Mouse (Mus musculus): ENCODE measurements at regions not wholly inside any gene's neighbourhood (a gene's known extent, or its start where the extent isn't known, plus 50 kb on each side); places are given as distances from the start of the nearest gene placed in this dataset.

- no peaks in the 10 kb centered on the region for H3K9me3 ChIP-seq
- no peaks in the 10 kb centered on the region for H3K4me1 ChIP-seq
- H3K9ac ChIP-seq = no peak overlapping the region
- no peaks in the 10 kb centered on the region for H3K27me3 ChIP-seq (replicated peaks)
- no peaks in the 10 kb centered on the region for H3K36me3 ChIP-seq
- WGBS = 78% methylated on average over 6 of the region's 6 CpGs
- no peak for ATAC-seq (ENCODE audit: insufficient read depth, low FRiP score, low read depth)
- H3K4me3 ChIP-seq (replicated peaks) = no peak overlapping the region
- H3K27ac ChIP-seq = no peak overlapping the region
- no peak overlapping the region for H3K4me2 ChIP-seq
These were observed 51.2 kb upstream of the Pja2 start for GRCm38 (mm10) chr17:64382894-64383293.

DNA sequence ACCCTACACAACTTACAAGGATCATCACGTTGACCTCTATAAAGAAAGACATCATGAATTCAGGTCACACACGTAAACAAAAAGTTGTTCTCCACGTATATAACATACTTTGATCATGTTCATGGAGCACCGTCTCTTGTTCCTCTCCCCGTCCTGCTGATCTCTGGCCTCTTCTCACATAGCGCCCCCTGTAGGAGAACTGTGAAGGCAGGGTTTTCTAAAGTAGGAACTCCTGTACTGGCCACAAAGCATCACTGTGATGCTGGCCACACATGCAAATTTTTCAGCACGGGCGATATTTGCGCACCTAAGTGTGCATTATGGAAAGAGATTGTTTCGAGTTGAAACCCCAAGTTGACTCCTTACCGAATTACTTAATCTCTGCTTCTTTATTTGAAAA, 51.9 kb upstream of the Pja2 start:
- no peaks in the 10 kb centered on the region for H3K27me3 ChIP-seq (replicated peaks)
- 90% methylated on average over 11 of the region's 11 CpGs for WGBS
- H3K4me3 ChIP-seq (replicated peaks) = no peak overlapping the region
- H3K4me2 ChIP-seq = no peak overlapping the region
- no peaks in the 10 kb centered on the region for H3K9me3 ChIP-seq
- no peaks in the 10 kb centered on the region for H3K36me3 ChIP-seq
- H3K4me1 ChIP-seq = no peaks in the 10 kb centered on the region
- no peak for ATAC-seq (ENCODE audit: insufficient read depth, low FRiP score, low read depth)
- no peak overlapping the region for H3K9ac ChIP-seq
- H3K27ac ChIP-seq = no peak overlapping the region

- Histone ChIP-seq H3K4me2 (no peak overlapping the region), H3K9me3 (no peaks in the 10 kb centered on the region), H3K27ac (no peak overlapping the region), H3K4me1 (no peaks in the 10 kb centered on the region), H3K4me3 (replicated peaks) (no peak overlapping the region), H3K27me3 (replicated peaks) (no peaks in the 10 kb centered on the region), H3K9ac (no peak overlapping the region), H3K36me3 (no peaks in the 10 kb centered on the region)
- no peak for ATAC-seq (ENCODE audit: insufficient read depth, low FRiP score, low read depth)
- 88% methylated on average over 1 of the region's 1 CpGs for WGBS
These were observed 58.6 kb upstream of the Pja2 start for GRCm38 (mm10) chr17:64390349-64390748.

- Histone ChIP-seq H3K9me3 (no peaks in the 10 kb centered on the region), H3K4me2 (peak overlapping the region; percentile 47), H3K36me3 (no peaks in the 10 kb centered on the region), H3K4me1 (no peaks in the 10 kb centered on the region), H3K4me3 (replicated peaks) (peak overlapping the region; percentile 11), H3K27ac (no peak overlapping the region), H3K9ac (no peak overlapping the region), H3K27me3 (replicated peaks) (no peaks in the 10 kb centered on the region)
- WGBS = 23% methylated on average over 12 of the region's 12 CpGs
- no peak for ATAC-seq (ENCODE audit: insufficient read depth, low FRiP score, low read depth)
These were observed 65.7 kb upstream of the Pja2 start for GRCm38 (mm10) chr17:64397254-64397897.

GRCm38 (mm10) chr17:64398114-64398692, 66.5 kb upstream of the Pja2 start:
- Histone ChIP-seq H3K4me1 (no peaks in the 10 kb centered on the region), H3K9ac (no peak overlapping the region), H3K27me3 (replicated peaks) (no peaks in the 10 kb centered on the region), H3K4me3 (replicated peaks) (no peak overlapping the region), H3K9me3 (no peaks in the 10 kb centered on the region), H3K27ac (no peak overlapping the region), H3K36me3 (no peaks in the 10 kb centered on the region), H3K4me2 (no peak overlapping the region; the same call in 1 of the 2 replicates)
- WGBS = 41% methylated on average over 9 of the region's 9 CpGs
- ATAC-seq (ENCODE audit: insufficient read depth, low FRiP score, low read depth) = no peak

DNA sequence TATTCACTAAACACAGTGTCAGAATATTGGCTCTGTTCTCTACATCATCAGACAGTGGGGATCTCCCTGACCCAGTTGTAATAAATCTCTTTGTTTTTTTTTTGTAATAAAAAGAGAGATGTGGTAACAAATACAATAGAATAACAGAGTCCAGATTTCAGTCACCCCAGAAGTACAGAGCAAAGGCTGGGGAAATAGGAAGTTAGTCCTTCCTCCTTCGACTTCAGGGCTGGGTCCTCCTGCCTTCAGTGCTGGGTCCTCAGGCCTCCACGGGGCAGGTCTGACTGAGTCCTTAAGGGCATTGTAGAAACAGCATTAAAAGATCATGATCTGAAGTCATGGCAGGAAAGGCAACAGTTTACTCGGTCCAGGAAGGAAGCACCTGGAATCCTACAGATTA, 67.0 kb upstream of the Pja2 start:
- 39% methylated on average over 3 of the region's 3 CpGs for WGBS
- no peak overlapping the region for H3K9ac ChIP-seq
- H3K9me3 ChIP-seq = no peaks in the 10 kb centered on the region
- no peaks in the 10 kb centered on the region for H3K4me1 ChIP-seq
- H3K4me3 ChIP-seq (replicated peaks) = no peak overlapping the region
- no peak overlapping the region for H3K4me2 ChIP-seq
- no peaks in the 10 kb centered on the region for H3K27me3 ChIP-seq (replicated peaks)
- no peaks in the 10 kb centered on the region for H3K36me3 ChIP-seq
- no peak overlapping the region for H3K27ac ChIP-seq
- ATAC-seq (ENCODE audit: insufficient read depth, low FRiP score, low read depth) = no peak

DNA sequence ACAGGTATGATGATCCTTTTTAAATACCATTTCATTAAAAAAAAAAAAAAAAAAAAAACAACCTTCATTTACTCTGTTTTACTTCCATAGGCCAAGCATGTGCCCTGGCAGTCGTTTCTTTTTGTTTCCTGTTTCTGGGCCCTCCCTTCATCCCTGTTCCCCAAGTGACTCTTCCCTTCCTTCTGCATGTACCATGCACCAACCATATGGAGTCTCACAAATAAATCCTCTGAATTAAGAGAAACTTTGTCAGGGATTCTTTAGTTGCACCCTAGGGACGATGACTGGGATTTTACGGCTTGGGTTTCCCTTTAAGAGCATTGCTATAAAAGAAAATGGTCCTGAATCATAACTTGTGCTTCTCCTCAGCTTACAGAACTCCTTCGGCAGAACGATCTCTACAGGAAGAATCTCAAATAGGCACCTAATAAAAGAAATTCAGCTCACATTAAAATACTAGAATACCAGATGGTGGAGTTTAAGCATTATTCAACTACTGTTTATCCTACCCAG, 75.1 kb upstream of the Pja2 start:
- H3K9me3 ChIP-seq = no peaks in the 10 kb centered on the region
- WGBS = 55% methylated on average over 5 of the region's 5 CpGs
- no peak overlapping the region for H3K4me2 ChIP-seq
- no peak for ATAC-seq (ENCODE audit: insufficient read depth, low FRiP score, low read depth)
- H3K36me3 ChIP-seq = no peaks in the 10 kb centered on the region
- H3K4me3 ChIP-seq (replicated peaks) = no peak overlapping the region
- H3K27ac ChIP-seq = no peak overlapping the region
- H3K27me3 ChIP-seq (replicated peaks) = no peaks in the 10 kb centered on the region
- H3K9ac ChIP-seq = no peak overlapping the region
- H3K4me1 ChIP-seq = no peaks in the 10 kb centered on the region

DNA sequence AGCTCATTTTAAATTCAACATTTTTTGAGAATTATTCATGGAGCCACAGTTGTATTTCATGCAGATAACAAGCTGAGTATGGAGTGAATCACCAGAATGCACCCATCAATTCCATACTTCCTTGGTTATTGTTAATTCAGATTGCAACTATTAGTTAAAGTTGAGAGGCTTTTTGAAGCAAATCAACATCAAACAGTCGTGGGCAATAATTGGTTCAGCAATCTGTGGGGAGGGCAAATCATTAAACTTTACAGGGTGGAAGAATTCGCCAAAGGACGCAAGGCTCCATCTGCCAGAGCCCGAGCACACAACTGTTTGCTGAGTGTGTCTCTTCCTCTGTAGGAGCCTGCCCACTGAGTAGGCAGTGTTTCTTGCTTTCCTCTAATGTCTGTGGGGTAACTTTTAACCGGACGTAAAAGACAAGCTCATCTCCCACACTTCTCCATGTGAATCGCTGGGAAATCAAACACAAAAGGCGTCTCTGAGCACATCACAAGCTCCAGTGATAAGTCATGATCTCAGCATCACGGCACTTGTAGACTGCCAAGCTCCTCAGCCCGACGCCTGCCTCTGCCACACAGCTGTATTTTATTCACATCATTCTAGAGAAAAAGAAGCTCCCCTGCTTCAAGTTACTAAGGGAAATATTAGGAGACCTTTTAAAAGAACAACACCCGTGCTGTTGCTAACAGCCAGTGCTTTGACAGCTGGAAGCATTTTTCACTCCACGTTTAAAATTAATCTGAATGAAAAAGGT, 75.7 kb upstream of the Pja2 start:
- no peaks in the 10 kb centered on the region for H3K9me3 ChIP-seq
- WGBS = 48% methylated on average over 13 of the region's 13 CpGs
- no peak for ATAC-seq (ENCODE audit: insufficient read depth, low FRiP score, low read depth)
- H3K9ac ChIP-seq = no peak overlapping the region
- H3K4me2 ChIP-seq = no peak overlapping the region
- no peaks in the 10 kb centered on the region for H3K4me1 ChIP-seq
- H3K27ac ChIP-seq = no peak overlapping the region
- H3K36me3 ChIP-seq = no peaks in the 10 kb centered on the region
- H3K27me3 ChIP-seq (replicated peaks) = no peaks in the 10 kb centered on the region
- no peak overlapping the region for H3K4me3 ChIP-seq (replicated peaks)

DNA sequence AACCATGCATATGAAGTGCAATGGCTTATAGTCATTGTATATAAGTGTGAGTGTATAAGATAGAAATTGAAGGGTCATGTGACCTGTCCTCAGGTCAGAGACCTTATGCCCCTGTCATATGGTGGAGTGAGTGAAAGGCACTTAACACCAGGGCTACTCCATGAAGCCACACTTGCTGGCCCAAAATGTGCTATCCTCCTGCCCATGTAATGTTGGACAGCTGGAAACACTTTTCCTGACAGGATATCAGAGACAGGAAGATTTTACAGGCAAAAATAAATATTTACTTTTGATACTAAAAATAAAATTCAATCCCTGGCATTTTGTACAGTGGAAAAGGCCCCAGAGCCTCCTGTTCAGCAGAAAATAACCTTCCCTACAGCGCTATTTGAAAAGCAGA, 94.1 kb upstream of the Pja2 start:
- WGBS = 75% methylated on average over 1 of the region's 1 CpGs
- Histone ChIP-seq H3K4me3 (replicated peaks) (no peak overlapping the region), H3K27me3 (replicated peaks) (no peaks in the 10 kb centered on the region), H3K4me1 (no peaks in the 10 kb centered on the region), H3K27ac (no peak overlapping the region), H3K9me3 (no peaks in the 10 kb centered on the region), H3K4me2 (no peak overlapping the region), H3K9ac (no peak overlapping the region), H3K36me3 (no peaks in the 10 kb centered on the region)
- ATAC-seq (ENCODE audit: insufficient read depth, low FRiP score, low read depth) = no peak

DNA sequence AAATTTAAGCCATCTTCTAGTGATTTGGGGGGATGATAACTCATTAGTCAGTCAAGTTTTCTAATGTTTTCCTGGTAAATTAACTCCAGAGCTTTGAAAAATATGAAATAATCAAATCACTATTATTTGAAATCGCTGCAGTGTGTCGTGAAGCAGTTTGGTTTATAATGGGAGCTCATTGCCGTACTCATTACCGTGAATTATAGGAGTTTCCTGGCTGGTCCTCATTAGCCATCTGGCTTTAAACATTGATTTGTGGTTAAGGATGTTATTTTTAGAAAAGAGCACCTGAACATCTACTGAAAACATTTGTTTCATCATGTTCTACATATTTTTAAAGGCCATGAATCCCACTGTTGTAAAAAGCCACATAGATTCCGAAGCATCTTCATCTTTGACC, 94.8 kb upstream of the Pja2 start:
- Histone ChIP-seq H3K27me3 (replicated peaks) (no peaks in the 10 kb centered on the region), H3K9me3 (no peaks in the 10 kb centered on the region), H3K4me1 (no peaks in the 10 kb centered on the region), H3K4me2 (no peak overlapping the region), H3K36me3 (no peaks in the 10 kb centered on the region), H3K9ac (no peak overlapping the region), H3K4me3 (replicated peaks) (no peak overlapping the region), H3K27ac (no peak overlapping the region)
- WGBS = 68% methylated on average over 5 of the region's 5 CpGs
- ATAC-seq (ENCODE audit: insufficient read depth, low FRiP score, low read depth) = no peak

DNA sequence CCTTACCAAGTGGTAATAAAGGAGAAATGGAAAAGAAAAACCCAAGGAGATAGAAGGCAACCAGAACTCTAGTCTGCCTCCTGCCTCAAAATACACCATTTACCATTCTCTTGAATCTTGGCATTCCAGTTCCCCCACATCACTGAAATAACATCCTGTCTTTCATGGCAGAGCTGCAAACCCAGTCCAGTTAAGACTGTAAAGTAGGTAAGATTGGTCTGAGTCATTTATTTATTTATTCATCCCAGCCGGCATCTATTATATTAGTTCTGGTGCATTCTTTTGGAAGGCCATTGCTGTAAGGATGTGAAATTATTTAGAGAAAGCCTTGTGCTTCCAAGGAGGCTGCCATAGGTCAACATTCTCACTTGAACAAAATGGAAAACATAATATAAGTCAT, 107.9 kb upstream of the Pja2 start:
- H3K9ac ChIP-seq = no peak overlapping the region
- no peaks in the 10 kb centered on the region for H3K9me3 ChIP-seq
- no peak for ATAC-seq (ENCODE audit: insufficient read depth, low FRiP score, low read depth)
- no peak overlapping the region for H3K4me3 ChIP-seq (replicated peaks)
- no peak overlapping the region for H3K4me2 ChIP-seq
- no peaks in the 10 kb centered on the region for H3K36me3 ChIP-seq
- H3K4me1 ChIP-seq = no peaks in the 10 kb centered on the region
- H3K27me3 ChIP-seq (replicated peaks) = no peaks in the 10 kb centered on the region
- 71% methylated on average over 1 of the region's 1 CpGs for WGBS
- no peak overlapping the region for H3K27ac ChIP-seq

GRCm38 (mm10) chr17:64454736-64455135, 123.0 kb upstream of the Pja2 start:
- Histone ChIP-seq H3K27me3 (replicated peaks) (no peaks in the 10 kb centered on the region), H3K9me3 (no peaks in the 10 kb centered on the region), H3K27ac (no peak overlapping the region), H3K4me3 (replicated peaks) (no peak overlapping the region), H3K36me3 (no peaks in the 10 kb centered on the region), H3K4me1 (no peaks in the 10 kb centered on the region), H3K4me2 (no peak overlapping the region), H3K9ac (no peak overlapping the region)
- WGBS = 67% methylated on average over 2 of the region's 2 CpGs
- ATAC-seq (ENCODE audit: insufficient read depth, low FRiP score, low read depth) = no peak

All from stomach, embryonic 15.5 days (tissue).